Mouse (Mus musculus) E14TG2a.4 (cell line): ENCODE measurements around the gene Maoa.

ENCODE experiments used
- CTCF ChIP-seq: conservative IDR thresholded peaks from 2 replicates; pipeline ENCODE4 v1.5.1; 2014; ENCODE audit warnings: low read length
- NANOG ChIP-seq: IDR thresholded peaks from 2 replicates; pipeline ENCODE4 v1.6.1; 2014; ENCODE audit warnings: borderline replicate concordance, low read length, mixed read lengths

- TF ChIP-seq CTCF, result no peak
- no peak for TF ChIP-seq NANOG
These were observed at the start of gene Maoa for GRCm38 (mm10) chrX:16619034-16619929.
